ENCODE assay signal across 20 mouse cellular contexts in genomic region chr15:22121746-22122145, GRCm38 (mm10).
DNase-seq lines count a peak whose midpoint lies in the region; ATAC-seq and TF ChIP-seq lines count a peak whose summit lies in the region.
"Had no signal": no experiment of that assay in that cellular context is flagged by ENCODE, and none has a peak within 500 bp of the region (broad histone marks: within the 10 kb centered on the region; RNA-seq: fewer than 3 reads in every experiment).

No protein-coding gene starts in this region.

- no peak overlapping the region for H3K4me2 ChIP-seq in lung, embryonic 15.5 days
- H3K4me2 ChIP-seq in lung, postnatal 0 days (replicated peaks; ENCODE audit: low read depth, low read length), result no peak overlapping the region
- H3K4me2 ChIP-seq: embryonic facial prominence, embryonic 12.5 days; forebrain, embryonic 13.5 days; forebrain, embryonic 15.5 days had no signal

- H3K27ac ChIP-seq in lung, embryonic 15.5 days, result no peak overlapping the region
- no peak overlapping the region for H3K27ac ChIP-seq in lung, postnatal 0 days (ENCODE audit: low read length)
- H3K27ac ChIP-seq: embryonic facial prominence, embryonic 10.5 days; embryonic facial prominence, embryonic 12.5 days; forebrain, embryonic 13.5 days; forebrain, embryonic 15.5 days had no signal

- TF ChIP-seq EP300 in lung, postnatal 0 days (IDR thresholded peaks at IDR 0.05), result no peak

- no peak overlapping the region for H3K4me3 ChIP-seq in lung, embryonic 15.5 days
- no peak overlapping the region for H3K4me3 ChIP-seq in lung, postnatal 0 days (ENCODE audit: low read depth, low read length)
- H3K4me3 ChIP-seq: embryonic facial prominence, embryonic 10.5 days; embryonic facial prominence, embryonic 12.5 days; forebrain, embryonic 13.5 days; forebrain, embryonic 15.5 days had no signal

- DNase-seq in lung, postnatal 4 days, result no peak
- peak; percentile 7 for DNase-seq in lung, postnatal 0 days (ENCODE audit: low spot score)
- DNase-seq in lung, adult 18-20 months, result no peak
- DNase-seq in lung, postnatal 10 days, result peak; percentile 6
- peak; percentile 4 for DNase-seq in lung, postnatal 36 days
- no peak for DNase-seq in layer of hippocampus, adult 18-20 months (ENCODE audit: low spot score in 2 of 2)
- DNase-seq: adrenal gland, adult 8-10 months; adrenal gland, postnatal 14 days; adrenal gland, postnatal 36 days; cerebellum, adult 11-12 months; cerebellum, adult 2 months; cerebellum, adult 9-10 months; cerebellum, postnatal 10 days; cerebellum, postnatal 25 days had no signal

- peak; percentile 64; the same call in 1 of the 2 replicates for ATAC-seq in lung, embryonic 15.5 days (ENCODE audit: borderline replicate concordance, extremely low read depth, low FRiP score, low TSS enrichment)
- ATAC-seq in lung, postnatal 0 days, result no peak
- ATAC-seq in frontal cortex, adult (ENCODE audit: low TSS enrichment), result no peak
- ATAC-seq: forebrain, embryonic 13.5 days; forebrain, embryonic 15.5 days had no signal

- WGBS in lung, embryonic 15.5 days, result 52% methylated on average over 1 of the region's 1 CpGs
- 69% methylated on average over 1 of the region's 1 CpGs for WGBS in lung, postnatal 0 days

- TF ChIP-seq CTCF in lung, postnatal 0 days (IDR thresholded peaks at IDR 0.05), result no peak

- no peaks in the 10 kb centered on the region for H3K4me1 ChIP-seq in lung, embryonic 15.5 days
- H3K4me1 ChIP-seq in lung, postnatal 0 days (ENCODE audit: insufficient read depth, low read depth, low read length), result no peaks in the 10 kb centered on the region
- H3K4me1 ChIP-seq: embryonic facial prominence, embryonic 10.5 days; embryonic facial prominence, embryonic 12.5 days; forebrain, embryonic 13.5 days; forebrain, embryonic 15.5 days had no signal

- H3K9ac ChIP-seq in lung, embryonic 15.5 days, result no peak overlapping the region
- no peak overlapping the region for H3K9ac ChIP-seq in lung, postnatal 0 days (replicated peaks; ENCODE audit: low read depth)
- H3K9ac ChIP-seq: embryonic facial prominence, embryonic 12.5 days; forebrain, embryonic 13.5 days; forebrain, embryonic 15.5 days had no signal

- H3K9me3 ChIP-seq in lung, embryonic 15.5 days, result no peaks in the 10 kb centered on the region
- no peaks in the 10 kb centered on the region for H3K9me3 ChIP-seq in lung, postnatal 0 days (ENCODE audit: low read length)
- H3K9me3 ChIP-seq: embryonic facial prominence, embryonic 10.5 days; embryonic facial prominence, embryonic 12.5 days; forebrain, embryonic 13.5 days; forebrain, embryonic 15.5 days had no signal

- no peaks in the 10 kb centered on the region for H3K27me3 ChIP-seq in lung, embryonic 15.5 days
- no peaks in the 10 kb centered on the region for H3K27me3 ChIP-seq in lung, postnatal 0 days (replicated peaks; ENCODE audit: insufficient read depth, low read length)
- H3K27me3 ChIP-seq: embryonic facial prominence, embryonic 12.5 days; forebrain, embryonic 13.5 days; forebrain, embryonic 15.5 days had no signal

- no peaks in the 10 kb centered on the region for H3K36me3 ChIP-seq in lung, embryonic 15.5 days
- H3K36me3 ChIP-seq in lung, postnatal 0 days (ENCODE audit: insufficient read depth, low read length), result no peaks in the 10 kb centered on the region
- H3K36me3 ChIP-seq: embryonic facial prominence, embryonic 10.5 days; embryonic facial prominence, embryonic 12.5 days; forebrain, embryonic 15.5 days had no signal

Comparison
In these comparisons a context has a peak if more than half of its experiments do, and no peak if none do; other contexts are left out.
1. DNase-seq: peak in lung, postnatal 0 days (single experiment), lung, postnatal 10 days (single experiment) and lung, postnatal 36 days (single experiment); none in lung, postnatal 4 days (0 of 2), lung, adult 18-20 months (0 of 2) and layer of hippocampus, adult 18-20 months (0 of 2).